Mouse (Mus musculus) ES-Bruce4 (cell line): ENCODE data around the gene Vmn2r32. TPM values are rescaled to one million over a fixed set of nuclear protein-coding genes. Genes with fewer than 3 reads are reported as not detected.
"Not testable (repeated sequence)": the region's sequence is repeated elsewhere in the genome, so short reads cannot be mapped to it uniquely, and the experiment has no call there.

Experiments used
- H3K27ac ChIP-seq: 2 replicates; pipeline ENCODE4 v1.5.1; 2012; ENCODE audit warnings: low read length, inconsistent platforms; ENCODE audit not compliant: insufficient read depth
- H3K27me3 ChIP-seq: 2 replicates; pipeline ENCODE4 v1.6.1; 2012; ENCODE audit warnings: mild to moderate bottlenecking, low read length, inconsistent platforms; ENCODE audit not compliant: control insufficient read depth, poor library complexity, insufficient read depth, severe bottlenecking
- H3K36me3 ChIP-seq: 2 replicates; pipeline ENCODE4 v1.6.1; 2012; ENCODE audit warnings: inconsistent platforms, mild to moderate bottlenecking, low read length, moderate library complexity; ENCODE audit not compliant: control insufficient read depth, poor library complexity, insufficient read depth, severe bottlenecking
- H3K4me1 ChIP-seq: one replicate; pipeline ENCODE4 v1.8.1; 2011; ENCODE audit warnings: low read length; ENCODE audit not compliant: control insufficient read depth, insufficient read depth
- H3K4me3 ChIP-seq: 2 replicates; pipeline ENCODE4 v1.5.1; 2011; ENCODE audit warnings: low read depth, mild to moderate bottlenecking, low read length
- H3K9ac ChIP-seq: 2 replicates; pipeline ENCODE4 v1.6.1; 2012; ENCODE audit warnings: low read depth, mild to moderate bottlenecking, inconsistent platforms; ENCODE audit not compliant: poor library complexity, severe bottlenecking
- H3K9me3 ChIP-seq: replicated peaks from 2 replicates; pipeline ENCODE4 v1.6.1; 2012; ENCODE audit warnings: mild to moderate bottlenecking, low read length, inconsistent platforms; ENCODE audit not compliant: control insufficient read depth, poor library complexity, insufficient read depth, severe bottlenecking
- polyA plus RNA-seq: library from polyadenylated mRNA; stranded (reverse); fragments of >200 nt; gene quantifications from 2 replicates; pipeline ENCODE4 v1.2.4, GENCODE M21; 2011; ENCODE audit warnings: low read depth; ENCODE audit not compliant: missing spikeins, insufficient read depth, insufficient read length

Vmn2r32 gene
- polyA plus RNA-seq: not detected in 2 replicates

DNA sequence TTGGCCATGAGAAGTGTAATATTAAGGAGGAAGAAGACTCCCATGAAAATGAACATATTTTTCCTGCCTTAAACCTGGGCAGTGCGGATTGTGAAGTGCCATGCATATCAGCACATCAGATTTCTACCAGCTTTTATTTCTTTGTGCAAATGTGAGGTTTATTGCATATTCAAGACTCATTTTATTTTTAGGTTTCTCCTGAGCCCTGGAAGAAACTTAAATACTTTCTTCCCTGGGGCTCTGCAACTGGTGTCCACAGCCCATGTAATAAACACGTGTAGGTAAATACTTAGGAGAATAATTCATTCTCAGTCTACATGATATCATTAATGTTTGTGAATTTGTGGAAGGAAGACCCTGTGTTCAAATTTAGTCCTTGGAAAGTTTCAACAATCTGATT, at the start of gene Vmn2r32:
TSS of gene Vmn2r32 (minus strand) at position 101 of the 400 bp plus-strand sequence.
- H3K9me3 ChIP-seq, H3K27me3 ChIP-seq, H3K4me3 ChIP-seq, H3K9ac ChIP-seq, H3K27ac ChIP-seq, H3K36me3 ChIP-seq, H3K4me1 ChIP-seq: not testable (repeated sequence)

Other genes with a start within 250 kb of the Vmn2r32 start
- not detected in 2 replicates for gene Vmn2r29, start 232.7 kb downstream of the Vmn2r32 start, polyA plus RNA-seq
- 0.38 and 0.73 TPM in 2 replicates for gene Gm45844, start 201.7 kb downstream of the Vmn2r32 start, polyA plus RNA-seq
- gene Clcn4, start 179.2 kb downstream of the Vmn2r32 start, polyA plus RNA-seq: 9.4 and 11.3 TPM in 2 replicates
- gene Vmn2r30, start 142.4 kb downstream of the Vmn2r32 start, polyA plus RNA-seq: 0.12 TPM in 1 of 2 replicates, not detected in the other
- gene Gm45783, start 105.4 kb downstream of the Vmn2r32 start, polyA plus RNA-seq: not detected in 2 replicates
- 0.09 TPM in 1 of 2 replicates, not detected in the other for gene Vmn2r31, start 80.3 kb downstream of the Vmn2r32 start, polyA plus RNA-seq
- not detected in 2 replicates for gene Vmn2r33, start 86.8 kb upstream of the Vmn2r32 start, polyA plus RNA-seq
- gene Vmn2r34, start 209.5 kb upstream of the Vmn2r32 start, polyA plus RNA-seq: not detected in 2 replicates